Mouse (Mus musculus) adipocyte (in vitro differentiated cells): ENCODE data around the gene Daam1.

Experiments
- DNase-seq: peaks from one replicate; pipeline ENCODE4 v3.0.0-alpha.2; 2016; ENCODE audit warnings: low spot score

Gene Daam1

GRCm38 (mm10) chr12:71932433-71933386 lies 101.8 kb downstream of the Daam1 start:
- no peak for DNase-seq

- peak; percentile 35 for DNase-seq
Measured at GRCm38 (mm10) chr12:71933989-71934645, 103.2 kb downstream of the Daam1 start.

DNA sequence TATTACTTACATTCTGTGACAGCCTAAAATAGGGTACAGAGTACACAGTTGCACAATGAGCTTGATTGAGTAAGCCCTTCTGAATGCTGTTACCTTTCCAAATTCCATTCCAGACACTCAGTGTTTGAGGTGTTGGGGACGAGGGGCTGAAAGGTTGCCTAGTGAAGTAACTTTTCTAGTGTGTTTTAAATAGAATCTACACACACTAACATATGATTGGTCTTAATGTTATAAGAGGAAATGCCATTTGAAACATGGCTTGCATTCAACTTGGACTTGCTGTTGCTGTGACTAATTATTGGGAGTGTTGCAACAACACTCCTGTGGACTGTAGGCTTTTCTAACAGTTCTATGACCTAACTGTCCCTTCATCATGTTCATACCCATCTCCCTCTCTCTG lies 105.8 kb downstream of the Daam1 start:
- DNase-seq, result peak; percentile 60

GRCm38 (mm10) chr12:71938513-71938912 lies 107.6 kb downstream of the Daam1 start:
- DNase-seq, result no peak

- DNase-seq, result peak; percentile 13
Measured at GRCm38 (mm10) chr12:71941290-71941689, 110.4 kb downstream of the Daam1 start.

- DNase-seq, result no peak
Measured at GRCm38 (mm10) chr12:71943112-71943511, 112.2 kb downstream of the Daam1 start.

DNA sequence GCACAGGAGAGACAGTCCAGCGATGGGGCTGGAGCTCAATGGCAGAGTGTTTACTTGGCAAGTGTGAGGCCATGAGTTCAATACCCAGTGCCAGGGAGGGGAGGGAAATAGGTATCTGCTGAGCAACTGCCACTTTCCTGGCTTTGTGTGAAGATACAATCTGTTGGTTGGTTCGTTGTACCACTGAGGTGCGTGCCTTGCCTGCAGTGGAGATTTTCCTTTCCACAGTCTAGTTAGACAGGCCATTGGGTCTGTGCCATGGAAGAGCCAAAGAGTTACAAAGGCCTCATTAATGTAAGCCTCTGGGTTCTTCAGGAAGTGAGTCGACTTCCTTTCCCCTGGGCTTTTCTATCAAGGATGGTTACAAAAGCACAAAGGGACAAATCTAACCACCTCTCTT lies 112.8 kb downstream of the Daam1 start:
- no peak for DNase-seq

DNA sequence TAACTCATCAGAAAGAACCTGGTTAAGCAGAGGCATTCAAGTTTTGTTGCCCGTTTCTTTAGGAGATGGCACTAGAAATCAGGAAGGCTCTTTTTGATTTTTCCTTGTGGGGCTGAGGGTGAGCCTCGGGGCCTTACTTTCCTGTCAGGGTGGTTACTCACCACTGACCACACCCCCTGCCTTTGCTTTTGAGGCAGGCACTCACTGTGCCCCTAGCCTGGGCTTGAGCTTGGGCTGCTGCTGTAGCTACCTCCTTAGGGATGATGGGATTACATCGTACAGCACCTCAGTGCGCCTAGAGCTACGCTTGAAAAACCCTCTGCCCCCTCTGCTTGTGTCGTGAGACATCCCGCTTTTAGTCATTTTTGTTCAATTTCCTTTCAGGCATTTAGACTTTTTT lies 115.0 kb downstream of the Daam1 start:
- no peak for DNase-seq

DNA sequence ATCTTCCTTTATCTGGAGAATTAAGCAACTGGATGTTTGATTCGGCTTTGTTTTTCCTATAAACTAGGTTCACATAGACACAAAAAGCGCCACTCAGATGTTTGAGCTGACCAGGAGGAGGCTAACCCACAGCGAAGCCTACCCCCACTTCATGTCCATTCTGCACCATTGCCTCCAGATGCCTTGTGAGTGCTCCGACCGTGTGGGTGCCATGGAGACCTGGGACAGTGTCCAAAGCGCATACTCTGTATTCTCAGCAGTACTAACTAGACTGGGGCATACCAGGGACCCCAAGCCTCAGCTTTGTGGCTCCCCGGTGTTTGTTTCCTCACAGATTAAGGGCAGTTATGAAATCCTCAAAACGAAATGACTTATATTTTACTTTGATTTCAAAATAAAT lies 115.6 kb downstream of the Daam1 start:
- no peak for DNase-seq

- no peak for DNase-seq
Measured at GRCm38 (mm10) chr12:71948972-71949371, 118.1 kb downstream of the Daam1 start.

GRCm38 (mm10) chr12:71949606-71950005 lies 118.7 kb downstream of the Daam1 start:
- no peak for DNase-seq

- no peak for DNase-seq
Measured at GRCm38 (mm10) chr12:71950095-71950877, 119.4 kb downstream of the Daam1 start.

- DNase-seq, result peak; percentile 11
Measured at GRCm38 (mm10) chr12:71954180-71954935, 123.5 kb downstream of the Daam1 start.

DNA sequence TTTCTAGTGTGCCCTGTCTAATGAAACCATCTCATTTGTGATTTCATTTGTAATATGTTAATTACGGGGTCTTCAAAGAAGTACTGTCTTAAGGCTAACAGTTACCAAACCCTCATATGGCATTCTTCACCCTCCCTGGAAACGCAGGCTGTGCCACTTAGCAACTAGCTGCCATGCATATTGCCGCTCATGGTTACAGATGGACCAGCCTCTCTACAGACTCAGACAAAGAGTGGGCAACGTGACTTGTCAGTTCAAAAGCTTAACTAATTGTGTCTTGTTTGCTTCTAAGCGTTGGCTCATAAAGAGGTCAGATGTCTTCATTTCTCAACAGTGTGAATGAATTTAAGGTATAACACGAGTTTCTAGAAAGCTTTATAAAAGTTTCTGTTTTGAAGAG lies 126.1 kb downstream of the Daam1 start:
- DNase-seq, result no peak

DNA sequence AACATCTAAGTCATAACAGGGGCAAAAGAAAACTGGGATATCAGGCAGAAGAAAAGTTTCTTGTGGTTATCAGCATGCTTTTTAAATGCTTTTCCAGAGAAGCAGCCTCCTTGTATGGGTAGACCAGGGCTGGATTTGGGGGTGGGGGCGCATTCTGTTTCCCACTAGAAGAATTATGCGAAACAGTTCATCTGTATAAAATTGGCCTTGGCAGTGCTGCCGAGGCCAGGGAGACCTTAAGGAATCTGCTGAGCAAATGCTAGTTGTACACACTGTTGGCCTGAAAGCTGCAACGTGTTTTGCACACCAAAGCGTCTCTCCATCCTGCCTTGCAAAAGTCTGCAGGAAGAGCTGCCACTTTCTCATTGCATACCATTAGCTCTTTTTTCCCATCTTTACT lies 126.6 kb downstream of the Daam1 start:
- no peak for DNase-seq

DNA sequence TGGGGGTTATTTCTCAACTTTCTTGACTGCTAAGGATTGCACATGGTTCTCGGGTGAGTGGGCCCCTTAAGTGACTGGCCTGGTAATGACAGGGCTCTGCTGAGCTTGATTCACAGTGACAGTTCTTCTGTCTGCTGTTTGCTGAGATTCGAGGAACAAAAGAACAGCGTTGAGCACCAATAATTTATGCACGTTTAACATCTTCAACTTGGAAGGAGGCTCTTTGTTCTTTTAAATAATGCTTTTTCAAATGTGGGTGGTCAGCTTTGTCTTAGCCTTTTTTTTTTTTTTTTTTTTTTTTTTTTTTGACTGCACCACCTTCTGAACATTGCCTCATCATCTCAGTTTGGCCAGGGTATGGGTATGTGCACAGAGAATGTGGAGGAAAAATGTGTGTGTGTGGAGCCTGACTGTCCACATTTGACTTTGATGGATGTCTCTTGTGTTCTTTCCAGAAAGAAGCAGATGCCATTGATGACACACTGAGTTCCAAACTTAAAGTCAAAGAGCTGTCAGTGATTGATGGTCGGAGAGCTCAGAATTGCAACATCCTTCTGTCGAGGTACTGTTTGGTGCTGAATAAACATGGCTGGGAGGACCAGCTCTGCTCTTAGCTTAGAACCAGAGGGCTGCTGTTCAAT lies 128.6 kb downstream of the Daam1 start:
- DNase-seq, result peak; percentile 68

DNA sequence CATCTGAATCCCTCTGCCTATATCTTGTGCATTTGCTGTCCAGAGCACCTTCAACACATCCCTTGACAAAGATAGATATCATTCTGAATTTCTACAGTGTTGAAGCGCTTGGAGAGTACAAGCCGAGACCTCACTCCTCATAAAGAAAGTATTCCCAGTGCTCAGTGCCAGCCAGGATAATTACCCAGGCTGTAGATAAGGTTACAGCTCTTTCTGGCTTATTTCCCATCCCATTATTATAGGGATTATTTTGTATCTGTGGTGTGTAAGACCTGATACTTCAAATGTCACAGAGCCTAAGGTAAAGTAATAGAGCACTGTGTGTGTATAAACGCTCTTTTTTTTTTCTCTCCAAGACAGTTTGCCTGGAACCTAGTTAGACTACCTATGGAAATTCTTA lies 130.8 kb downstream of the Daam1 start:
- DNase-seq, result no peak

- no peak for DNase-seq
Measured at GRCm38 (mm10) chr12:71962616-71963015, 131.7 kb downstream of the Daam1 start.

GRCm38 (mm10) chr12:71968592-71968991 lies 137.7 kb downstream of the Daam1 start:
- DNase-seq, result no peak

DNA sequence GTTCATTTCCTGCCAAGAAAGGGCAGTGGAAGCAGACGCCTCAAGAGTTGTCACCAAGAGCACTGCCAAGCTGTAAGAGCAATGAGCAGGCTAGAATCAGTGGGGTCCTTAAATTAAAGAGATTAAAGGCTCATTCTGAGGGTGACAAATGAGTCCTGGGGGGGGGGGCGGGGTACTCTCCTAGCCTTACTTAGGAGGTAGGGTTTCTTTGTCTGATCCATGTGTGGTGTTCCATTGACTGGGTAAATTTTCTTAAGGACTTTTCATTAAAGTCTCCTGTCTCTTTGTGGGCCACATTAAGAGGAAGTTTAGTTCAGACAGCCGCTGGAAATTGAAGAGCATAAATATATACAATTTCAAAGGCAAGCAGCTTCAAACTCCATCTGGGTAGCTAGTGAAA lies 138.1 kb downstream of the Daam1 start:
- DNase-seq, result no peak

GRCm38 (mm10) chr12:71969439-71969838 lies 138.6 kb downstream of the Daam1 start:
- no peak for DNase-seq
